Mouse (Mus musculus) liver, embryonic 14.5 days (tissue): ENCODE measurements around the gene Srgap3. TPM values are rescaled to one million over a fixed set of nuclear protein-coding genes. Genes with fewer than 3 reads are reported as not detected.

Experiments used
- ATAC-seq: fragments of 200-750 bp; cut with Nextera tagmentation; 2 replicates; pipeline ENCODE4 v1.8.0; 2017; ENCODE audit warnings: moderate number of reproducible peaks, mild to moderate bottlenecking, moderate library complexity; ENCODE audit not compliant: insufficient read depth
- DNase-seq, 3 experiments: peaks; one replicate each; pipeline ENCODE4 v3.0.0-alpha.2; 2012 to 2013; ENCODE audit warnings: low read depth in 3 of 3, low spot score in 3 of 3
- H3K27ac ChIP-seq: fragments of 300-500 bp; sonication (generic); 2 replicates; pipeline ENCODE4 v1.5.1; 2014; ENCODE audit warnings: moderate library complexity, mild to moderate bottlenecking, control low read depth, inconsistent platforms
- H3K27me3 ChIP-seq: fragments of 300-500 bp; sonication (generic); 2 replicates; pipeline ENCODE4 v1.6.1; 2014; ENCODE audit warnings: mild to moderate bottlenecking, low read length, moderate library complexity; ENCODE audit not compliant: control insufficient read depth, insufficient read depth
- H3K36me3 ChIP-seq: fragments of 300-500 bp; sonication (generic); replicated peaks from 2 replicates; pipeline ENCODE4 v1.6.1; 2014; ENCODE audit warnings: low read depth; ENCODE audit not compliant: control insufficient read depth, insufficient read depth
- H3K4me1 ChIP-seq, 2 experiments: fragments of 200-500 bp in 1 of 2; fragments of 300-500 bp in 1 of 2; sonication (generic) in 1 of 2; replicated peaks; 2 replicates each; pipeline ENCODE4 v1.6.1; 2012 to 2014; ENCODE audit warnings: antibody characterized with exemption in 1 of 2, inconsistent platforms in 1 of 2, low read length in 1 of 2; ENCODE audit not compliant: control insufficient read depth in 2 of 2, insufficient read depth in 2 of 2
- H3K4me2 ChIP-seq: fragments of 300-500 bp; sonication (generic); 2 replicates; pipeline ENCODE4 v1.6.1; 2014; ENCODE audit warnings: low read depth, mild to moderate bottlenecking, control low read depth, moderate library complexity
- H3K4me3 ChIP-seq, 2 experiments: fragments of 200-500 bp in 1 of 2; fragments of 300-500 bp in 1 of 2; sonication (generic) in 1 of 2; 2 replicates each; pipeline ENCODE4 v1.5.1; 2012 to 2014; ENCODE audit warnings: low read depth in 2 of 2, low read length in 2 of 2, mild to moderate bottlenecking in 2 of 2, control low read depth in 1 of 2, inconsistent platforms in 1 of 2, moderate library complexity in 1 of 2; ENCODE audit not compliant: insufficient read depth in 1 of 2
- H3K9ac ChIP-seq: fragments of 300-500 bp; sonication (generic); replicated peaks from 2 replicates; pipeline ENCODE4 v1.6.1; 2014; ENCODE audit warnings: mild to moderate bottlenecking, control low read depth, moderate library complexity
- H3K9me3 ChIP-seq: fragments of 300-500 bp; sonication (generic); 2 replicates; pipeline ENCODE4 v1.6.1; 2016; ENCODE audit warnings: low read length, mixed read lengths; ENCODE audit not compliant: control insufficient read depth
- CTCF ChIP-seq: IDR thresholded peaks from 2 replicates; pipeline ENCODE4 v1.5.1; 2016; ENCODE audit warnings: antibody characterized with exemption, low read depth, control low read depth
- EP300 ChIP-seq: IDR thresholded peaks from 2 replicates; pipeline ENCODE4 v1.6.1; 2016; ENCODE audit warnings: antibody characterized with exemption, low read depth
- WGBS: fragments of 180-500 bp; shearing (Covaris S2); extraction: QIAGEN DNeasy Blood & Tissue Kit; methylation state at CpG from one replicate; pipeline ENCODE4 v1.1.7; 2014; ENCODE audit not compliant: insufficient replicate concordance; 5-methylcytosine and 5-hydroxymethylcytosine counted together
- polyA plus RNA-seq, 2 experiments: library from polyadenylated mRNA; depleted of rRNA in 1 of 2; stranded (reverse) in 1 of 2; unstranded in 1 of 2; fragments of >200 nt; fragmentation: Nextera tagmentation in 1 of 2; extraction: Ambion mirVana in 1 of 2; gene quantifications; 2 replicates each; pipeline versions ENCODE4 v1.2.1 to v1.2.3; 2012 to 2014

Gene Srgap3
- polyA plus RNA-seq, 2 experiments: 0.20 to 0.27 TPM

DNA sequence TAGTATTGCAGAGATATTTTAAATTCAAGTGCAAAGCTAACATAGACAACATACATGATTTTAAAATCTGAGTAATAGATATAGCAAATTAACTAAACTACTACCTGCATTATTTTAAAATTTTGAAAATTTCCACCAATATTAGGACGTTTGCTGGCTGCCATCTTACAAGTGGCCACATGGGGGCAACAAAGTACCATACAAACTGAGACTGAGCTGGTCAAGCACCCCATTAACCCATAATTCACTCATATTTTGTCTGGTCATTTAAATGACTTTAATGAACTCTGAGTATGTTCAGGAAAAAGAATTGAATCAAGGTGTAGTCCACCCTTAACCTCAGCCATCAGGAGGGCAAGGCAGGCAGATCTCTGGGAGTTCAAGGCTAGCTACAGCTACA lies 246.7 kb downstream of the Srgap3 start:
- no peak overlapping the region for H3K27ac ChIP-seq
- H3K4me2 ChIP-seq: no peak overlapping the region
- TF ChIP-seq CTCF (peak; percentile 75), EP300 (no peak)
- no peak overlapping the region for H3K9ac ChIP-seq
- 0% methylated on average over 1 of the region's 1 CpGs for WGBS
- no peaks in the 10 kb centered on the region for H3K36me3 ChIP-seq
- DNase-seq (no peak), ATAC-seq (no peak)
- no peaks in the 10 kb centered on the region for H3K27me3 ChIP-seq
- no peak overlapping the region for H3K4me3 ChIP-seq
- no peaks in the 10 kb centered on the region for H3K9me3 ChIP-seq
- H3K4me1 ChIP-seq: peaks cover 3 to 6% of the 10 kb centered on the region in 2 experiments

DNA sequence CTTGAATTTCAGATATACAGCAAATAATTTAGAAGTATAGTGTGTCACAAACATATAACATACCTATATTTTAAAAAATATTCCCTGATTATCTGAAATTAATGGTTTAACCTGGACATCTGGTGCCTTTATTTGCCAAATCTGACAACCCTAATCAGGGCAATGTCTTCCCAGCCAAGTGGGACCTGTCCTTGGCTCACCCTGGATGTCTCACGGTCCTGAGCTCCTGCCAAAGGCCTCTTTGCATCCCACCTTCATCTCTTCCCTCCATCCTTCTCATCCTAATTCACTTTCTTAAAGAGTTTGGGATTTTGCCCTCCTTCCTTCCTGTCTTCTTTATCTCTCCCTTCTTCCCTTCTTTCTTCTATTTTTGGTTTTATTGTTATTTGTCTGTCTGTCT lies 248.0 kb downstream of the Srgap3 start:
- DNase-seq: no peak
- no peak overlapping the region for H3K9ac ChIP-seq
- TF ChIP-seq CTCF (no peak), EP300 (no peak)
- H3K27ac ChIP-seq: no peak overlapping the region
- H3K9me3 ChIP-seq: no peaks in the 10 kb centered on the region
- H3K27me3 ChIP-seq: no peaks in the 10 kb centered on the region
- H3K36me3 ChIP-seq: no peaks in the 10 kb centered on the region
- no peak overlapping the region for H3K4me3 ChIP-seq
- no peak for ATAC-seq
- no peak overlapping the region for H3K4me2 ChIP-seq
- peaks cover 4 to 9% of the 10 kb centered on the region in 2 experiments for H3K4me1 ChIP-seq
- 47% methylated on average over 1 of the region's 1 CpGs for WGBS

DNA sequence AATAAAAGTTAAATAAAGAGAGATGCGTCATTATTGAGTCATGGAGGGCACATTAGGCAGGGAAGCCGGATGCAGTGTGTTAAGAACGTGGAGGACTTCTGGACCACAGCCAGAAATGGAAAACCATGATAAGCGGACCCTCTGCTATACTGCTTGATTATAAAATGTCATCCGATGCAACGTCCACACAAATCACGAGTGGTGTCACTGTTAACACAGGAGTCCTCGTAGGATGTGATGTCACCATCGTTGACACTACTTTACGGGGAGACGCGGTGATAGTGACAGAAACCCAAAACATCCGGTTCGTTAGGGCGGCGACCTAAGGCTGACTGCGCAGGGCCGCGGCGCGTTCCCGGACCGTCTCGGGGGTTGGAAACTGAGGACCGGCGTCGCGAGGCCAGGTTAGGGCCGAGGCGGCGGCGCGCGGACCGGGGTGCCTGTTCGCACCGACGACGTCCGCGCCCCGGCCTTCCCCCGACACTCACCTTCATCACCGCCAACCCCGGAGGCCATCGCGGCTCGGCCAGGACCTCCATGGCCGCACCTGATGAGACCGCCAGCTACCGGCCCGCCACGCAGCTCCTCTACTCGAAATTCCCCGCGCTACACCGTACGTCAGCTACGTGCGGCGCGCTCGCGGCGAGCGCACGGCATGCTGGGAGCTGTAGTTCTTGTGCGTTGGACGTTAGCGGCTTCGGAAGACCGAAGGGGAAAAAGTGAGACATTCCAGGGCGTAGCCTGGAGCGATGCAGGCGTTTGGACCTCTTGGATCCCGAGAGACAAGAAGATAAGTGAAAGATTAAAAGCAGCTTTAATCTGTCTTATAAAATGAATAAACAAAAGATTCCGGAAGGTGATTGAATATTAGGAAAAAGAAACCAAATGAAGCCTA lies 250.8 kb downstream of the Srgap3 start, which contains the start of gene Rad18:
Gene Rad18 (minus strand): TSS at position 631 of the 895 bp plus-strand sequence.
- Histone ChIP-seq H3K36me3 (peaks cover 5% of the 10 kb centered on the region), H3K27ac (peak within 1 kb of the TSS; percentile 85), H3K27me3 (no peaks in the 10 kb centered on the region), H3K4me2 (peak within 1 kb of the TSS; percentile 78), H3K4me1 (peaks cover 4 to 9% of the 10 kb centered on the region in 2 experiments), H3K9ac (peak within 1 kb of the TSS; percentile 91), H3K9me3 (no peaks in the 10 kb centered on the region), H3K4me3 (peak within 1 kb of the TSS; percentile 91 to 93)
- DNase-seq: peak; percentile 77 to 82 (median 80)
- ATAC-seq: peak; percentile 97
- WGBS: under 1% methylated on average over 77 of the region's 77 CpGs
- TF ChIP-seq CTCF (0 out of 2 replicates have a peak, but pooled peaks have one; percentile 11), EP300 (no peak)

DNA sequence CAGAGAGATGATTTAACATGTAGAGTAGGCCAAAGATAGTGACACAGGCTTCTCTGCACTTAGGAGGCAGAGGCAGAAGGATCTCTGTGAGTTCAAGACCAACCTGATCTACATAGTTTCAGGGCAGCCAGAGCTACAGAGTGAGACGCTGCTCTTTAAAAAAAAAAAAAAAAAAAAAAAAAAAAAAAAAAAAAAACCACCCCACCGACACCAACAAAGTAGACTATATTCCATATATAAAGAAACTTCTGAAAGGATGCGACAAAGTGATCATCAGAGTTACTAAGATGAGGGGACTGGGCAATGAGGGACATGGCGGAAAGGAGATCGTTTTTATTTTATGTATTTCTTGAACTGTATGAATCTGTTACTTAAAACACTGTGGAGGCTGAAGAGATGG lies 252.6 kb downstream of the Srgap3 start:
- Histone ChIP-seq H3K9me3 (no peaks in the 10 kb centered on the region), H3K27me3 (no peaks in the 10 kb centered on the region), H3K4me1 (peaks cover 4 to 9% of the 10 kb centered on the region in 2 experiments), H3K36me3 (peaks cover 5% of the 10 kb centered on the region), H3K27ac (no peak overlapping the region), H3K4me2 (peak overlapping the region; percentile 78; the same call in 1 of the 2 replicates), H3K4me3 (no peak overlapping the region), H3K9ac (no peak overlapping the region)
- ATAC-seq (no peak), DNase-seq (no peak)
- TF ChIP-seq CTCF (no peak), EP300 (no peak)
- WGBS: 84% methylated on average over 5 of the region's 5 CpGs

DNA sequence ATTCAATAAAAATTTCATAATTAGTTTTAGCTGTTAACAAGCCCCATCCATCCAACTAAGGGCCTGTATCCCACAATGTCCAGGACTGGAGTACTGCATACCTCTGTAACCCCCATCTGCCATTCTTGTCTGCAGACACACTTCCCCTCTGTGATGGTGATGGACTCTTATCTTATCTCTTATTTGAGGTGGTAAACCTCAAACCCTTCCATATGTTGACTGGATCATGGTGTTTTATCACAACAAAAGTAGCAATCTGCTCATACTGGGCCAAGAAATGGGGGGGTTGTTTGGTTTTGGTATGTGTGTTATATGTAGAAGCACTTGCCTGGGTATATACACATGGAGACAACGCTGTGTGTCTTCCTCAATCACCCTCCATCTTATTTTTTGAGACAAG lies 255.5 kb downstream of the Srgap3 start:
- peaks cover 4 to 6% of the 10 kb centered on the region in 2 experiments for H3K4me1 ChIP-seq
- no peak overlapping the region for H3K27ac ChIP-seq
- no peak overlapping the region for H3K9ac ChIP-seq
- TF ChIP-seq CTCF (no peak), EP300 (no peak)
- peaks cover 13% of the 10 kb centered on the region for H3K36me3 ChIP-seq
- ATAC-seq (no peak), DNase-seq (no peak)
- no peak overlapping the region for H3K4me3 ChIP-seq
- WGBS: 79% methylated on average over 1 of the region's 1 CpGs
- no peaks in the 10 kb centered on the region for H3K27me3 ChIP-seq
- no peaks in the 10 kb centered on the region for H3K9me3 ChIP-seq
- no peak overlapping the region for H3K4me2 ChIP-seq
